Mouse (Mus musculus) cerebellum, postnatal 10 days (tissue): ENCODE results near the gene Agr2.
A peak's percentile ranks its signal among the peaks of the same experiment; 100 is the strongest.

ENCODE experiments used
- DNase-seq, 2 experiments: peaks; one replicate each; pipeline ENCODE4 v3.0.0; 2021; ENCODE audit warnings: mixed read lengths in 2 of 2

Agr2 gene

GRCm38 (mm10) chr12:35992711-35993110 lies at the start of gene Agr2:
Agr2 (plus strand) TSS chr12:35992907.
- no peak for DNase-seq

- DNase-seq = no peak
Measured at GRCm38 (mm10) chr12:35951757-35952156, 41.0 kb upstream of the Agr2 start.

- peak; percentile 4 to 7 for DNase-seq
Measured at GRCm38 (mm10) chr12:35957235-35957634, 35.5 kb upstream of the Agr2 start.

- DNase-seq = no peak
Measured at GRCm38 (mm10) chr12:35966098-35966767, 26.5 kb upstream of the Agr2 start.

- DNase-seq = no peak
Measured at GRCm38 (mm10) chr12:35966768-35967141, 26.0 kb upstream of the Agr2 start.

- no peak for DNase-seq
Measured at GRCm38 (mm10) chr12:35975898-35976297, 16.8 kb upstream of the Agr2 start.

GRCm38 (mm10) chr12:35977633-35978246 lies 15.0 kb upstream of the Agr2 start:
- no peak for DNase-seq

- no peak for DNase-seq
Measured at GRCm38 (mm10) chr12:35979625-35980024, 13.1 kb upstream of the Agr2 start.

- DNase-seq = peak; percentile 36 to 43
Measured at GRCm38 (mm10) chr12:35981732-35982360, 10.9 kb upstream of the Agr2 start.

- no peak for DNase-seq
Measured at GRCm38 (mm10) chr12:35983472-35983871, 9.2 kb upstream of the Agr2 start.

- DNase-seq = no peak
Measured at GRCm38 (mm10) chr12:35984743-35985142, 8.0 kb upstream of the Agr2 start.

- no peak for DNase-seq
Measured at GRCm38 (mm10) chr12:35993583-35993982, 876 bp downstream of the Agr2 start.

- no peak for DNase-seq
Measured at GRCm38 (mm10) chr12:35994098-35994497, 1.4 kb downstream of the Agr2 start.

GRCm38 (mm10) chr12:35995799-35996198 lies 3.1 kb downstream of the Agr2 start:
- peak; percentile 47 to 71 for DNase-seq

GRCm38 (mm10) chr12:36004714-36005113 lies 12.0 kb downstream of the Agr2 start:
- no peak for DNase-seq

GRCm38 (mm10) chr12:36007581-36007980 lies 14.9 kb downstream of the Agr2 start:
- no peak for DNase-seq

- DNase-seq = no peak
Measured at GRCm38 (mm10) chr12:36008364-36009047, 15.8 kb downstream of the Agr2 start.

GRCm38 (mm10) chr12:36013216-36013910 lies 20.7 kb downstream of the Agr2 start:
- no peak for DNase-seq

- peak in 1 of 2 experiments; percentile 16 for DNase-seq
Measured at GRCm38 (mm10) chr12:36017791-36018190, 25.1 kb downstream of the Agr2 start.

GRCm38 (mm10) chr12:36019572-36019971 lies 26.9 kb downstream of the Agr2 start:
- DNase-seq = no peak

GRCm38 (mm10) chr12:36020081-36020480 lies 27.4 kb downstream of the Agr2 start:
- no peak for DNase-seq

- no peak for DNase-seq
Measured at GRCm38 (mm10) chr12:36020710-36021109, 28.0 kb downstream of the Agr2 start.

GRCm38 (mm10) chr12:36026126-36026525 lies 33.4 kb downstream of the Agr2 start:
- DNase-seq = no peak
